Mouse (Mus musculus) MEL (cell line): ENCODE data around the gene Susd4. TPM values are rescaled to one million over a fixed set of nuclear protein-coding genes. Genes with fewer than 3 reads are reported as not detected.

Experiments
- DNase-seq: peaks from one replicate; pipeline ENCODE4 v3.0.0; 2011; ENCODE audit warnings: low read depth, low spot score
- H3K27ac ChIP-seq: 2 replicates; pipeline ENCODE4 v1.5.1; 2012; ENCODE audit warnings: low read depth, mild to moderate bottlenecking, control low read depth, low read length, moderate library complexity; ENCODE audit not compliant: control insufficient read depth
- H3K27me3 ChIP-seq, 2 experiments: fragments of 150-350 bp in 1 of 2; sonication (generic) in 1 of 2; 2 replicates each; pipeline ENCODE4 v1.6.1; 2012; ENCODE audit warnings: low read length in 2 of 2, mild to moderate bottlenecking in 2 of 2, improper control_type of control experiment in 1 of 2, moderate library complexity in 1 of 2; ENCODE audit not compliant: insufficient read depth in 2 of 2, control insufficient read depth in 1 of 2
- H3K36me3 ChIP-seq, 2 experiments: 2 replicates each; pipeline ENCODE4 v1.6.1; 2012 to 2014; ENCODE audit warnings: low read length in 2 of 2, improper control_type of control experiment in 1 of 2, inconsistent platforms in 1 of 2, mild to moderate bottlenecking in 1 of 2; ENCODE audit not compliant: insufficient read depth in 2 of 2, control insufficient read depth in 1 of 2
- H3K4me1 ChIP-seq, 2 experiments: fragments of 150-350 bp in 1 of 2; sonication (generic) in 1 of 2; 2 replicates each; pipeline ENCODE4 v1.6.1; 2012; ENCODE audit warnings: low read length in 2 of 2, improper control_type of control experiment in 1 of 2, mild to moderate bottlenecking in 1 of 2; ENCODE audit not compliant: insufficient read depth in 2 of 2, control insufficient read depth in 1 of 2
- H3K4me3 ChIP-seq, 2 experiments: fragments of 150-350 bp in 1 of 2; sonication (generic) in 1 of 2; 2 replicates each; pipeline ENCODE4 v1.5.1; 2012; ENCODE audit warnings: low read depth in 2 of 2, low read length in 2 of 2, mild to moderate bottlenecking in 2 of 2, moderate library complexity in 2 of 2, control low read depth in 1 of 2, improper control_type of control experiment in 1 of 2; ENCODE audit not compliant: control insufficient read depth in 1 of 2, insufficient read depth in 1 of 2
- H3K79me2 ChIP-seq: 2 replicates; pipeline ENCODE4 v1.6.1; 2012; ENCODE audit warnings: mild to moderate bottlenecking, low read length, moderate library complexity; ENCODE audit not compliant: control insufficient read depth, poor library complexity, insufficient read depth
- H3K9ac ChIP-seq: 2 replicates; pipeline ENCODE4 v1.6.1; 2012; ENCODE audit warnings: low read depth, mild to moderate bottlenecking, control low read depth, low read length, moderate library complexity; ENCODE audit not compliant: control insufficient read depth, poor library complexity, severe bottlenecking
- H3K9me3 ChIP-seq: fragments of 150-350 bp; sonication (generic); replicated peaks from 2 replicates; pipeline ENCODE4 v1.6.1; 2012; ENCODE audit warnings: mild to moderate bottlenecking, low read length, improper control_type of control experiment, moderate library complexity; ENCODE audit not compliant: insufficient read depth
- CHD2 ChIP-seq: IDR thresholded peaks from 2 replicates; pipeline ENCODE4 v1.6.1; 2011; ENCODE audit warnings: low read length, improper control_type of control experiment
- CTCF ChIP-seq, 3 experiments: IDR thresholded peaks in 2 of 3; conservative IDR thresholded peaks in 1 of 3; 2 replicates each; pipeline ENCODE4 v1.5.1; 2011 to 2012; ENCODE audit warnings: low read length in 3 of 3, low read depth in 2 of 3, mild to moderate bottlenecking in 2 of 3, improper control_type of control experiment in 1 of 3, inconsistent platforms in 1 of 3, mixed read lengths in 1 of 3, moderate library complexity in 1 of 3; ENCODE audit not compliant: control insufficient read depth in 1 of 3, insufficient read depth in 1 of 3, poor library complexity in 1 of 3, severe bottlenecking in 1 of 3
- EP300 ChIP-seq, 2 experiments: IDR thresholded peaks; 2 replicates each; pipeline ENCODE4 v1.6.1; 2011; ENCODE audit warnings: improper control_type of control experiment in 2 of 2, low read length in 2 of 2, low read depth in 1 of 2, mild to moderate bottlenecking in 1 of 2
- GATA1 ChIP-seq: IDR thresholded peaks from 2 replicates; pipeline ENCODE4 v1.6.1; 2011; ENCODE audit warnings: low read depth, low read length, improper control_type of control experiment
- HCFC1 ChIP-seq: IDR thresholded peaks from 2 replicates; pipeline ENCODE4 v1.6.1; 2012; ENCODE audit warnings: low read depth, mild to moderate bottlenecking, inconsistent platforms, low read length, improper control_type of control experiment, moderate library complexity
- KAT2A ChIP-seq: conservative IDR thresholded peaks from 2 replicates; pipeline ENCODE4 v1.6.1; 2012; ENCODE audit warnings: low read depth, low read length, improper control_type of control experiment, inconsistent platforms
- MAZ ChIP-seq: IDR thresholded peaks from 2 replicates; pipeline ENCODE4 v1.6.1; 2012; ENCODE audit warnings: low read depth, mild to moderate bottlenecking, inconsistent platforms, low read length, improper control_type of control experiment
- NRF1 ChIP-seq: IDR thresholded peaks from 2 replicates; pipeline ENCODE4 v1.6.1; 2014; ENCODE audit warnings: low read depth, mild to moderate bottlenecking, inconsistent platforms, low read length, improper control_type of control experiment, moderate library complexity; ENCODE audit not compliant: poor library complexity, insufficient read depth, severe bottlenecking
- POLR2A ChIP-seq, 2 experiments: IDR thresholded peaks; 2 replicates each; pipeline ENCODE4 v1.6.1; 2011 to 2012; ENCODE audit warnings: low read length in 2 of 2, mild to moderate bottlenecking in 2 of 2, control low read depth in 1 of 2, improper control_type of control experiment in 1 of 2, low read depth in 1 of 2, moderate library complexity in 1 of 2; ENCODE audit not compliant: control insufficient read depth in 1 of 2, insufficient read depth in 1 of 2, poor library complexity in 1 of 2
- SIN3A ChIP-seq: IDR thresholded peaks from 2 replicates; pipeline ENCODE4 v1.6.1; 2012; ENCODE audit warnings: low read length, improper control_type of control experiment, inconsistent platforms
- TAL1 ChIP-seq: IDR thresholded peaks from 2 replicates; pipeline ENCODE4 v1.6.1; 2012; ENCODE audit warnings: mild to moderate bottlenecking, inconsistent platforms, low read length, moderate library complexity, mixed read lengths
- TBP ChIP-seq: IDR thresholded peaks from 2 replicates; pipeline ENCODE4 v1.8.0; 2011; ENCODE audit warnings: low read depth, low read length, improper control_type of control experiment
- USF1 ChIP-seq: IDR thresholded peaks from 2 replicates; pipeline ENCODE4 v1.6.1; 2014; ENCODE audit warnings: low read depth, mild to moderate bottlenecking, inconsistent platforms, low read length, improper control_type of control experiment, moderate library complexity
- ZKSCAN1 ChIP-seq: IDR thresholded peaks from 2 replicates; pipeline ENCODE4 v1.6.1; 2012; ENCODE audit warnings: low read depth, mild to moderate bottlenecking, inconsistent platforms, low read length, improper control_type of control experiment, moderate library complexity
- ZNF384 ChIP-seq: IDR thresholded peaks from 2 replicates; pipeline ENCODE4 v1.6.1; 2012; ENCODE audit warnings: low read depth, mild to moderate bottlenecking, inconsistent platforms, low read length, improper control_type of control experiment
- polyA plus RNA-seq, 2 experiments: library from polyadenylated mRNA; stranded (reverse) in 1 of 2; unstranded in 1 of 2; fragments of >175 nt in 1 of 2; fragments of >200 nt in 1 of 2; gene quantifications; 2 replicates each; pipeline versions ENCODE4 v1.2.1 to v1.2.4; 2012; ENCODE audit warnings: low replicate concordance in 2 of 2, low read depth in 1 of 2; ENCODE audit not compliant: insufficient read length in 2 of 2, insufficient read depth in 1 of 2, missing spikeins in 1 of 2
- total RNA-seq: library from RNA; depleted of rRNA; stranded (reverse); fragments of 300-350 nt; gene quantifications from 2 replicates; pipeline ENCODE4 v1.2.3, GENCODE M21; 2012

The Susd4 gene
- total and polyA plus RNA-seq, 3 experiments, result not detected

DNA sequence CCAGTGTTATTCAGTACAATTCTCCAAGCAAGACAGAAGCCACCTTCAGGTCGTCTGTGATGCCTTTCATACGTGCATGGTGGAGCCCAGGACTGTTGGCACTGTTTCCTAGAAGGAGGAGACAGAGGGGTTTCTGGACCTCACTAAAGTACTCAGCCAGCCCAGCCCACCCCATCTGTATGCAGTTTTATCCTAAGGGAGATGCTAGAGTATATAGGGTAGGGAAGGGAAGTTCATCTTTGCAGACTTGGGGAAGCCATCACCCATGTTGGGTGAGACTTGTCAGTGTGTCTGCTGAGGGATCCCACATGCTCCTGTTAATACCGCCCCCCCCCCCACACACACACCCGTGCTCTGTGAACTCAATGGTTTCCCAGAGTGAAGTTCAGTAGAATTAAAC, 27.8 kb upstream of the Susd4 start:
- no peak overlapping the region for H3K27ac ChIP-seq
- H3K79me2 ChIP-seq, result no peaks in the 10 kb centered on the region
- H3K4me1 ChIP-seq, result no peaks in the 10 kb centered on the region
- H3K4me3 ChIP-seq, result no peak overlapping the region
- no peaks in the 10 kb centered on the region for H3K36me3 ChIP-seq
- DNase-seq, result no peak
- TF ChIP-seq CHD2, result no peak
- no peak for TF ChIP-seq TBP
- no peak for TF ChIP-seq ZNF384
- no peak for TF ChIP-seq MAZ
- no peak for TF ChIP-seq USF1
- no peak for TF ChIP-seq EP300 (IDR thresholded peaks at IDR 0.05; ENCODE audit: low read depth in 1 of 2, low read length in 2 of 2)
- no peak for TF ChIP-seq HCFC1
- TF ChIP-seq KAT2A, result no peak
- TF ChIP-seq, all 39 proteins: peak for 0
- no peak overlapping the region for H3K9ac ChIP-seq
- H3K27me3 ChIP-seq, result no peaks in the 10 kb centered on the region; a peak in 1 of 4 replicates
- H3K9me3 ChIP-seq, result no peaks in the 10 kb centered on the region

- no peak for TF ChIP-seq ZKSCAN1
- TF ChIP-seq EP300 (IDR thresholded peaks at IDR 0.05; ENCODE audit: low read depth in 1 of 2, low read length in 2 of 2), result no peak
- TF ChIP-seq USF1, result no peak
- DNase-seq, result no peak
- Histone ChIP-seq H3K79me2 (no peaks in the 10 kb centered on the region), H3K4me1 (no peaks in the 10 kb centered on the region), H3K9me3 (no peaks in the 10 kb centered on the region), H3K4me3 (no peak overlapping the region), H3K27ac (no peak overlapping the region), H3K9ac (no peak overlapping the region), H3K36me3 (no peaks in the 10 kb centered on the region), H3K27me3 (no peaks in the 10 kb centered on the region)
Measured at GRCm38 (mm10) chr1:182747081-182747480, 16.6 kb upstream of the Susd4 start.

- H3K9me3 ChIP-seq, result no peaks in the 10 kb centered on the region
- H3K27ac ChIP-seq, result no peak overlapping the region
Measured at GRCm38 (mm10) chr1:182747834-182748233, 15.8 kb upstream of the Susd4 start.

More at GRCm38 (mm10) chr1:182747834-182748233, 15.8 kb upstream of the Susd4 start:
- TF ChIP-seq GATA1 (no peak), POLR2A (IDR thresholded peaks at IDR 0.05; ENCODE audit: control insufficient read depth in 1 of 2, insufficient read depth in 1 of 2, low read depth in 1 of 2, low read length in 2 of 2, poor library complexity in 1 of 2) (no peak), NRF1 (no peak), TAL1 (no peak), CTCF (IDR thresholded peaks at IDR 0.05 in 2 of 3, conservative IDR thresholded peaks at IDR 0.05 in 1 of 3; ENCODE audit: control insufficient read depth in 1 of 3, insufficient read depth in 1 of 3, low read depth in 2 of 3, low read length in 3 of 3, poor library complexity in 1 of 3, severe bottlenecking in 1 of 3) (no peak), SIN3A (no peak)
- TF ChIP-seq, all 39 proteins: peak for 0
- DNase-seq, result no peak
- H3K36me3 ChIP-seq, result no peaks in the 10 kb centered on the region
- H3K9ac ChIP-seq, result no peak overlapping the region
- H3K4me1 ChIP-seq, result no peaks in the 10 kb centered on the region
- no peaks in the 10 kb centered on the region for H3K79me2 ChIP-seq
- H3K27me3 ChIP-seq, result no peaks in the 10 kb centered on the region
- no peak overlapping the region for H3K4me3 ChIP-seq
